Mouse (Mus musculus) MEL (cell line): Measurements from ENCODE around the gene Clmp. TPM values are rescaled to one million over a fixed set of nuclear protein-coding genes. Genes with fewer than 3 reads are reported as not detected.

ENCODE experiments used
- DNase-seq: peaks from one replicate; pipeline ENCODE4 v3.0.0; 2011; ENCODE audit warnings: low read depth, low spot score
- H3K27ac ChIP-seq: 2 replicates; pipeline ENCODE4 v1.5.1; 2012; ENCODE audit warnings: low read depth, mild to moderate bottlenecking, control low read depth, low read length, moderate library complexity; ENCODE audit not compliant: control insufficient read depth
- H3K27me3 ChIP-seq, 2 experiments: fragments of 150-350 bp in 1 of 2; sonication (generic) in 1 of 2; 2 replicates each; pipeline ENCODE4 v1.6.1; 2012; ENCODE audit warnings: low read length in 2 of 2, mild to moderate bottlenecking in 2 of 2, improper control_type of control experiment in 1 of 2, moderate library complexity in 1 of 2; ENCODE audit not compliant: insufficient read depth in 2 of 2, control insufficient read depth in 1 of 2
- H3K36me3 ChIP-seq, 2 experiments: 2 replicates each; pipeline ENCODE4 v1.6.1; 2012 to 2014; ENCODE audit warnings: low read length in 2 of 2, improper control_type of control experiment in 1 of 2, inconsistent platforms in 1 of 2, mild to moderate bottlenecking in 1 of 2; ENCODE audit not compliant: insufficient read depth in 2 of 2, control insufficient read depth in 1 of 2
- H3K4me1 ChIP-seq, 2 experiments: fragments of 150-350 bp in 1 of 2; sonication (generic) in 1 of 2; 2 replicates each; pipeline ENCODE4 v1.6.1; 2012; ENCODE audit warnings: low read length in 2 of 2, improper control_type of control experiment in 1 of 2, mild to moderate bottlenecking in 1 of 2; ENCODE audit not compliant: insufficient read depth in 2 of 2, control insufficient read depth in 1 of 2
- H3K4me3 ChIP-seq, 2 experiments: fragments of 150-350 bp in 1 of 2; sonication (generic) in 1 of 2; 2 replicates each; pipeline ENCODE4 v1.5.1; 2012; ENCODE audit warnings: low read depth in 2 of 2, low read length in 2 of 2, mild to moderate bottlenecking in 2 of 2, moderate library complexity in 2 of 2, control low read depth in 1 of 2, improper control_type of control experiment in 1 of 2; ENCODE audit not compliant: control insufficient read depth in 1 of 2, insufficient read depth in 1 of 2
- H3K79me2 ChIP-seq: 2 replicates; pipeline ENCODE4 v1.6.1; 2012; ENCODE audit warnings: mild to moderate bottlenecking, low read length, moderate library complexity; ENCODE audit not compliant: control insufficient read depth, poor library complexity, insufficient read depth
- H3K9ac ChIP-seq: 2 replicates; pipeline ENCODE4 v1.6.1; 2012; ENCODE audit warnings: low read depth, mild to moderate bottlenecking, control low read depth, low read length, moderate library complexity; ENCODE audit not compliant: control insufficient read depth, poor library complexity, severe bottlenecking
- H3K9me3 ChIP-seq: fragments of 150-350 bp; sonication (generic); replicated peaks from 2 replicates; pipeline ENCODE4 v1.6.1; 2012; ENCODE audit warnings: mild to moderate bottlenecking, low read length, improper control_type of control experiment, moderate library complexity; ENCODE audit not compliant: insufficient read depth
- CTCF ChIP-seq, 3 experiments: IDR thresholded peaks in 2 of 3; conservative IDR thresholded peaks in 1 of 3; 2 replicates each; pipeline ENCODE4 v1.5.1; 2011 to 2012; ENCODE audit warnings: low read length in 3 of 3, low read depth in 2 of 3, mild to moderate bottlenecking in 2 of 3, improper control_type of control experiment in 1 of 3, inconsistent platforms in 1 of 3, mixed read lengths in 1 of 3, moderate library complexity in 1 of 3; ENCODE audit not compliant: control insufficient read depth in 1 of 3, insufficient read depth in 1 of 3, poor library complexity in 1 of 3, severe bottlenecking in 1 of 3
- E2F4 ChIP-seq: IDR thresholded peaks from 2 replicates; pipeline ENCODE4 v1.6.1; 2011; ENCODE audit warnings: low read depth, low read length, improper control_type of control experiment, borderline replicate concordance
- ELF1 ChIP-seq: IDR thresholded peaks from 2 replicates; pipeline ENCODE4 v1.6.1; 2014; ENCODE audit warnings: low read depth, mild to moderate bottlenecking, inconsistent platforms, low read length, improper control_type of control experiment, moderate library complexity
- HCFC1 ChIP-seq: IDR thresholded peaks from 2 replicates; pipeline ENCODE4 v1.6.1; 2012; ENCODE audit warnings: low read depth, mild to moderate bottlenecking, inconsistent platforms, low read length, improper control_type of control experiment, moderate library complexity
- MAFK ChIP-seq: IDR thresholded peaks from 2 replicates; pipeline ENCODE4 v1.6.1; 2011; ENCODE audit warnings: low read depth, mild to moderate bottlenecking, low read length, improper control_type of control experiment, borderline replicate concordance
- MAX ChIP-seq: IDR thresholded peaks from 2 replicates; pipeline ENCODE4 v1.6.1; 2011; ENCODE audit warnings: low read length, improper control_type of control experiment
- MAZ ChIP-seq: IDR thresholded peaks from 2 replicates; pipeline ENCODE4 v1.6.1; 2012; ENCODE audit warnings: low read depth, mild to moderate bottlenecking, inconsistent platforms, low read length, improper control_type of control experiment
- MYC ChIP-seq: IDR thresholded peaks from 2 replicates; pipeline ENCODE4 v1.6.1; 2011; ENCODE audit warnings: low read depth, mild to moderate bottlenecking, low read length, improper control_type of control experiment, moderate library complexity
- NRF1 ChIP-seq: IDR thresholded peaks from 2 replicates; pipeline ENCODE4 v1.6.1; 2014; ENCODE audit warnings: low read depth, mild to moderate bottlenecking, inconsistent platforms, low read length, improper control_type of control experiment, moderate library complexity; ENCODE audit not compliant: poor library complexity, insufficient read depth, severe bottlenecking
- POLR2A ChIP-seq, 2 experiments: IDR thresholded peaks; 2 replicates each; pipeline ENCODE4 v1.6.1; 2011 to 2012; ENCODE audit warnings: low read length in 2 of 2, mild to moderate bottlenecking in 2 of 2, control low read depth in 1 of 2, improper control_type of control experiment in 1 of 2, low read depth in 1 of 2, moderate library complexity in 1 of 2; ENCODE audit not compliant: control insufficient read depth in 1 of 2, insufficient read depth in 1 of 2, poor library complexity in 1 of 2
- SMC3 ChIP-seq: IDR thresholded peaks from 2 replicates; pipeline ENCODE4 v1.6.1; 2011; ENCODE audit warnings: low read depth, low read length, improper control_type of control experiment
- TCF12 ChIP-seq: IDR thresholded peaks from 2 replicates; pipeline ENCODE4 v1.6.1; 2014; ENCODE audit warnings: low read depth, mild to moderate bottlenecking, inconsistent platforms, low read length, improper control_type of control experiment, moderate library complexity
- USF2 ChIP-seq, 2 experiments: IDR thresholded peaks; 2 replicates each; pipeline ENCODE4 v1.6.1; 2011 to 2012; ENCODE audit warnings: improper control_type of control experiment in 2 of 2, low read length in 2 of 2, borderline replicate concordance in 1 of 2, inconsistent platforms in 1 of 2, low read depth in 1 of 2, mild to moderate bottlenecking in 1 of 2; ENCODE audit not compliant: insufficient read depth in 1 of 2
- ZMIZ1 ChIP-seq: IDR thresholded peaks from 2 replicates; pipeline ENCODE4 v1.6.1; 2012; ENCODE audit warnings: low read depth, mild to moderate bottlenecking, inconsistent platforms, low read length, improper control_type of control experiment, moderate library complexity
- polyA plus RNA-seq, 2 experiments: library from polyadenylated mRNA; stranded (reverse) in 1 of 2; unstranded in 1 of 2; fragments of >175 nt in 1 of 2; fragments of >200 nt in 1 of 2; gene quantifications; 2 replicates each; pipeline versions ENCODE4 v1.2.1 to v1.2.4; 2012; ENCODE audit warnings: low replicate concordance in 2 of 2, low read depth in 1 of 2; ENCODE audit not compliant: insufficient read length in 2 of 2, insufficient read depth in 1 of 2, missing spikeins in 1 of 2
- total RNA-seq: library from RNA; depleted of rRNA; stranded (reverse); fragments of 300-350 nt; gene quantifications from 2 replicates; pipeline ENCODE4 v1.2.3, GENCODE M21; 2012

The Clmp gene
- total and polyA plus RNA-seq, 3 experiments: not detected

DNA sequence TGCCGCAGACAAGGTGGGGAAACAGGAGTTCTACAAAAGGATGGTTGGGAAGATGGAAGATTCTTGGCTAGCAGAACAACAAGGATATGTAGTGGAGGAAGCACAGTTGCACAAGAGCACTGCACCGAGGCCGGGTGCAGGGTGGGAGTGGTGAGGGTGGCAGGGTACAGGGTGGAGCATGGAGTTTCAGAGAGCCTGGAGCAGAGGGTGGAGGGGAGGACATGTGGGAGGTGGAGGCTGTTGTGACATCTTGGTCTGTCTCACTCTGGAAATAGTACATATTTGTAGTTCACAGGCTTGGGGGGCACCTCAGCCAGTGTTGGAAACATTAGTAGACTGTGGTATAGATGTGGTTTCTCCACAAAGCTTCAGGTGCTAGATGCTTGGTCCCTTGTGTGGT lies 13.4 kb downstream of the Clmp start:
- no peak for DNase-seq
- TF ChIP-seq MYC (no peak), ZMIZ1 (no peak), POLR2A (IDR thresholded peaks at IDR 0.05; ENCODE audit: control insufficient read depth in 1 of 2, insufficient read depth in 1 of 2, low read depth in 1 of 2, low read length in 2 of 2, poor library complexity in 1 of 2) (no peak), USF2 (IDR thresholded peaks at IDR 0.05; ENCODE audit: borderline replicate concordance in 1 of 2, insufficient read depth in 1 of 2, low read depth in 1 of 2, low read length in 2 of 2) (no peak), E2F4 (no peak), HCFC1 (no peak), CTCF (IDR thresholded peaks at IDR 0.05 in 2 of 3, conservative IDR thresholded peaks at IDR 0.05 in 1 of 3; ENCODE audit: control insufficient read depth in 1 of 3, insufficient read depth in 1 of 3, low read depth in 2 of 3, low read length in 3 of 3, poor library complexity in 1 of 3, severe bottlenecking in 1 of 3) (no peak), NRF1 (no peak), TCF12 (no peak), SMC3 (no peak), MAX (no peak), ELF1 (no peak), MAZ (no peak)
- Histone ChIP-seq H3K36me3 (no peaks in the 10 kb centered on the region), H3K9me3 (no peaks in the 10 kb centered on the region), H3K9ac (no peak overlapping the region), H3K27me3 (no peaks in the 10 kb centered on the region), H3K27ac (no peak overlapping the region), H3K4me1 (no peaks in the 10 kb centered on the region), H3K4me3 (no peak overlapping the region), H3K79me2 (no peaks in the 10 kb centered on the region)

DNA sequence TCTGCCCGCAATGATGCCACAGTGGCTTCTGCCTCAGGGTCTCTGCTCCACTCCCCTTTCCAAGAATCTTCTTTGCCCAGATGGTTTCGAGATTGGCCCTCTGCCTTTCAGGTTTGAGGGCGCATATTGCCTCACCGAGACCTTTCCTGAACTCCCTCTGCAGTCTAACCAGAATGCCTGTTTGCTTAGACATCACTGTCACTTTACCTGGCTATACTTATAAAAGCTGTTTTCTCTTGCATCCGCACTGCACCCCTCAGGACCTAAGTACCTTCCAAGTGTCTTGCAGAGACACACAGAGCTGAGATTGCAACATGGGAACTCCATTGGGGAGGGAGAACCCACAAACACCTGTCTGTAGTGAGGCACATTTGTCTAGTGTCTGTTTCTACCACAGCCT lies 14.5 kb downstream of the Clmp start:
- H3K79me2 ChIP-seq: no peaks in the 10 kb centered on the region
- H3K9ac ChIP-seq: no peak overlapping the region
- no peak overlapping the region for H3K4me3 ChIP-seq
- DNase-seq: no peak
- no peaks in the 10 kb centered on the region for H3K36me3 ChIP-seq
- no peaks in the 10 kb centered on the region for H3K27me3 ChIP-seq
- no peaks in the 10 kb centered on the region for H3K9me3 ChIP-seq
- no peaks in the 10 kb centered on the region for H3K4me1 ChIP-seq
- TF ChIP-seq MAFK: no peak
- TF ChIP-seq, all 39 proteins: peak for 0
- no peak overlapping the region for H3K27ac ChIP-seq
